Mouse (Mus musculus): ENCODE measurements around the gene 5430419D17Rik. TPM values are rescaled to one million over a fixed set of nuclear protein-coding genes. Genes with fewer than 3 reads are reported as not detected.

Gene 5430419D17Rik
- polyA plus RNA-seq, 1 experiment from 2014 or later = 0.05 TPM

- no peak for ATAC-seq (ENCODE audit: insufficient read depth, low FRiP score)
- no peaks in the 10 kb centered on the region for H3K27me3 ChIP-seq (ENCODE audit: control insufficient read depth, insufficient read depth, low read length)
- no peak overlapping the region for H3K9ac ChIP-seq (ENCODE audit: low read length)
- H3K4me3 ChIP-seq (replicated peaks; ENCODE audit: low read length) = no peak overlapping the region
- no peaks in the 10 kb centered on the region for H3K36me3 ChIP-seq (ENCODE audit: control insufficient read depth, insufficient read depth, low read length)
- no peaks in the 10 kb centered on the region for H3K9me3 ChIP-seq (replicated peaks; ENCODE audit: control insufficient read depth, low read length)
- H3K27ac ChIP-seq (ENCODE audit: low read length) = no peak overlapping the region
- no peak overlapping the region for H3K4me2 ChIP-seq (ENCODE audit: low read depth, low read length)
- no peaks in the 10 kb centered on the region for H3K4me1 ChIP-seq (ENCODE audit: control insufficient read depth, insufficient read depth, low read length)
- WGBS = 63% methylated on average over 4 of the region's 4 CpGs
Observed at GRCm38 (mm10) chr7:131265851-131266250, 91.6 kb downstream of the 5430419D17Rik start.

DNA sequence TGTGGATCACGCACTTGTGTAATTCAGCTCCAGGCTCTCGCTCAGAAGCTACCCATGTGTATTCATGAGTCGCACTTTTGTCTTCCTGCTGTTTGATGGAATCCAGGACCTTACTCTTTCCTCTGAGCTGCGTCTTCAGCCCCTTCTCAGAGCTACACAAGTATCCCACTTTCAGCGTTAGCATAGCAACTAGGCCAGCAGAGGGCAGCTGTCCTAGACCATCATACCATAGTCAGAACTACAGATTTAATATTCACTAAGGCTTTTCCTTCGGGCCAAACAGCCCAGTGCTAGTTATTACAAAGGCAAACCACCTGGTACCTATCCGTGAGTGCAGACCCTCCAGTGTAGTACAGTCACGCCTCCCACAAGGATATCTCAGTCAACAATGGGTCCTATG lies 122.9 kb downstream of the 5430419D17Rik start:
- Histone ChIP-seq H3K27ac (ENCODE audit: low read length) (no peak overlapping the region), H3K4me2 (ENCODE audit: low read depth, low read length) (no peak overlapping the region), H3K4me1 (ENCODE audit: control insufficient read depth, insufficient read depth, low read length) (no peaks in the 10 kb centered on the region), H3K27me3 (ENCODE audit: control insufficient read depth, insufficient read depth, low read length) (no peaks in the 10 kb centered on the region), H3K36me3 (ENCODE audit: control insufficient read depth, insufficient read depth, low read length) (no peaks in the 10 kb centered on the region), H3K9ac (ENCODE audit: low read length) (no peak overlapping the region), H3K9me3 (replicated peaks; ENCODE audit: control insufficient read depth, low read length) (no peaks in the 10 kb centered on the region), H3K4me3 (replicated peaks; ENCODE audit: low read length) (no peak overlapping the region)
- no peak for ATAC-seq (ENCODE audit: insufficient read depth, low FRiP score)
- WGBS = 72% methylated on average over 8 of the region's 8 CpGs

GRCm38 (mm10) chr7:131303340-131303739 lies 129.1 kb downstream of the 5430419D17Rik start:
- no peak overlapping the region for H3K4me3 ChIP-seq (replicated peaks; ENCODE audit: low read length)
- no peaks in the 10 kb centered on the region for H3K27me3 ChIP-seq (ENCODE audit: control insufficient read depth, insufficient read depth, low read length)
- WGBS = 54% methylated on average over 8 of the region's 8 CpGs
- H3K9me3 ChIP-seq (replicated peaks; ENCODE audit: control insufficient read depth, low read length) = no peaks in the 10 kb centered on the region
- H3K27ac ChIP-seq (ENCODE audit: low read length) = no peak overlapping the region
- H3K4me1 ChIP-seq (ENCODE audit: control insufficient read depth, insufficient read depth, low read length) = no peaks in the 10 kb centered on the region
- ATAC-seq (ENCODE audit: insufficient read depth, low FRiP score) = no peak
- no peak overlapping the region for H3K4me2 ChIP-seq (ENCODE audit: low read depth, low read length)
- H3K36me3 ChIP-seq (ENCODE audit: control insufficient read depth, insufficient read depth, low read length) = no peaks in the 10 kb centered on the region
- no peak overlapping the region for H3K9ac ChIP-seq (ENCODE audit: low read length)

DNA sequence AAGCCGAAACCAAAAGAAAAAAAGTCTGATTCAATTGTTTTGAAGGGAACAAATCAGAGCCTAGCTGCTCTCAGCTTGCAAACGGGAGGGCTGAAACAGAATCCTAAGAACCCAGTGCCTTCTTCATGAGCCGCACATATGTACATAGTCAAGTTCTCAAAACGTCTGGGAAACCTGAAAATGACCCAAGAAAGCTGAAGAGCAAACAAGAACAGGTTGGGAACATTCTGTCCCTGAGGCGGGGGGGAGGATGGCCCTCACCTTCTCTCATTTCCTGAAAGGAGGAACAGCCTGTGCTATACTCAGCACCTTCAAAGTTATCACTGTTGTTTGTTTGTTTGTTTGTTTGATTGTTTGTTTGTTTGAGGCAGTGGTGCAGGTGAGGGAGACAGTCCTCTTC lies 132.5 kb downstream of the 5430419D17Rik start:
- no peaks in the 10 kb centered on the region for H3K9me3 ChIP-seq (replicated peaks; ENCODE audit: control insufficient read depth, low read length)

GRCm38 (mm10) chr7:131314493-131314892 lies 140.3 kb downstream of the 5430419D17Rik start:
- ATAC-seq (ENCODE audit: insufficient read depth, low FRiP score) = no peak
- H3K4me3 ChIP-seq (replicated peaks; ENCODE audit: low read length) = no peak overlapping the region
- H3K9ac ChIP-seq (ENCODE audit: low read length) = no peak overlapping the region
- WGBS = 66% methylated on average over 7 of the region's 7 CpGs
- no peaks in the 10 kb centered on the region for H3K9me3 ChIP-seq (replicated peaks; ENCODE audit: control insufficient read depth, low read length)
- no peak overlapping the region for H3K4me2 ChIP-seq (ENCODE audit: low read depth, low read length)
- no peaks in the 10 kb centered on the region for H3K27me3 ChIP-seq (ENCODE audit: control insufficient read depth, insufficient read depth, low read length)
- H3K36me3 ChIP-seq (ENCODE audit: control insufficient read depth, insufficient read depth, low read length) = no peaks in the 10 kb centered on the region
- H3K4me1 ChIP-seq (ENCODE audit: control insufficient read depth, insufficient read depth, low read length) = no peaks in the 10 kb centered on the region
- H3K27ac ChIP-seq (ENCODE audit: low read length) = no peak overlapping the region

More for the DNA sequence above, 132.5 kb downstream of the 5430419D17Rik start:
- H3K4me2 ChIP-seq (ENCODE audit: low read depth, low read length) = no peak overlapping the region
- H3K36me3 ChIP-seq (ENCODE audit: control insufficient read depth, insufficient read depth, low read length) = no peaks in the 10 kb centered on the region
- H3K27me3 ChIP-seq (ENCODE audit: control insufficient read depth, insufficient read depth, low read length) = no peaks in the 10 kb centered on the region
- H3K27ac ChIP-seq (ENCODE audit: low read length) = no peak overlapping the region
- H3K4me1 ChIP-seq (ENCODE audit: control insufficient read depth, insufficient read depth, low read length) = no peaks in the 10 kb centered on the region
- 73% methylated on average over 5 of the region's 5 CpGs for WGBS
- H3K4me3 ChIP-seq (replicated peaks; ENCODE audit: low read length) = no peak overlapping the region
- no peak overlapping the region for H3K9ac ChIP-seq (ENCODE audit: low read length)
- no peak for ATAC-seq (ENCODE audit: insufficient read depth, low FRiP score)

DNA sequence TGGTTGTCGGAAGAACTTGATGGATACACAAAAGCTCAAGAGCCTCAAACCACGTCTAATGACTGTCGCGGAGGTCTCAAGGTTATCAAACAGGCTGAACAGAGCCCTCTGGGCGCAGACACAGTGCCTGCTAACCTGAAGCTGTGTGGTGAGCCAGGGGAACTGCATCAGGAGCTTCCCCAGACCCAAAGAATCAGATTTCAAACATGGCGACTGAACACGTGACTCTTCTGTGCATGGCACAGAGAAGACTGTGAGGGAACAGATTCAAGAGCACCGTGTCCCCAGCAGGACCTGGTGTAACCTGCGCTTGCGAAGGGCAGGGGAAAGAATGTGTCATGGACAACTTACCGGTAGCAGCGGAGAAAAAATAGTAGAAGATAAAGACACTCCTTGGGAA lies 143.4 kb downstream of the 5430419D17Rik start:
- 63% methylated on average over 12 of the region's 12 CpGs for WGBS
- Histone ChIP-seq H3K4me2 (ENCODE audit: low read depth, low read length) (no peak overlapping the region), H3K9ac (ENCODE audit: low read length) (no peak overlapping the region), H3K27me3 (ENCODE audit: control insufficient read depth, insufficient read depth, low read length) (no peaks in the 10 kb centered on the region), H3K36me3 (ENCODE audit: control insufficient read depth, insufficient read depth, low read length) (no peaks in the 10 kb centered on the region), H3K4me1 (ENCODE audit: control insufficient read depth, insufficient read depth, low read length) (no peaks in the 10 kb centered on the region), H3K4me3 (replicated peaks; ENCODE audit: low read length) (no peak overlapping the region), H3K27ac (ENCODE audit: low read length) (no peak overlapping the region), H3K9me3 (replicated peaks; ENCODE audit: control insufficient read depth, low read length) (no peaks in the 10 kb centered on the region)
- no peak for ATAC-seq (ENCODE audit: insufficient read depth, low FRiP score)

GRCm38 (mm10) chr7:131318340-131318739 lies 144.1 kb downstream of the 5430419D17Rik start:
- no peak overlapping the region for H3K4me3 ChIP-seq (replicated peaks; ENCODE audit: low read length)
- 60% methylated on average over 6 of the region's 7 CpGs for WGBS
- ATAC-seq (ENCODE audit: insufficient read depth, low FRiP score) = no peak

GRCm38 (mm10) chr7:131322192-131322591 lies 148.0 kb downstream of the 5430419D17Rik start, which contains the start of gene Cuzd1:
TSS of gene Cuzd1 (minus strand) at chr7:131322292.
- H3K4me2 ChIP-seq (ENCODE audit: low read depth, low read length) = no peak within 1 kb of the TSS
- H3K9ac ChIP-seq (ENCODE audit: low read length) = no peak within 1 kb of the TSS
- H3K36me3 ChIP-seq (ENCODE audit: control insufficient read depth, insufficient read depth, low read length) = no peaks in the 10 kb centered on the region
- WGBS = 77% methylated on average over 2 of the region's 2 CpGs
- no peaks in the 10 kb centered on the region for H3K27me3 ChIP-seq (ENCODE audit: control insufficient read depth, insufficient read depth, low read length)
- H3K4me1 ChIP-seq (ENCODE audit: control insufficient read depth, insufficient read depth, low read length) = no peaks in the 10 kb centered on the region
- ATAC-seq (ENCODE audit: insufficient read depth, low FRiP score) = no peak
- H3K9me3 ChIP-seq (replicated peaks; ENCODE audit: control insufficient read depth, low read length) = no peaks in the 10 kb centered on the region
- H3K27ac ChIP-seq (ENCODE audit: low read length) = no peak within 1 kb of the TSS
- H3K4me3 ChIP-seq (replicated peaks; ENCODE audit: low read length) = no peak within 1 kb of the TSS

More at GRCm38 (mm10) chr7:131318340-131318739, 144.1 kb downstream of the 5430419D17Rik start:
- Histone ChIP-seq H3K4me2 (ENCODE audit: low read depth, low read length) (no peak overlapping the region), H3K9me3 (replicated peaks; ENCODE audit: control insufficient read depth, low read length) (no peaks in the 10 kb centered on the region), H3K36me3 (ENCODE audit: control insufficient read depth, insufficient read depth, low read length) (no peaks in the 10 kb centered on the region), H3K27me3 (ENCODE audit: control insufficient read depth, insufficient read depth, low read length) (no peaks in the 10 kb centered on the region), H3K9ac (ENCODE audit: low read length) (no peak overlapping the region), H3K27ac (ENCODE audit: low read length) (no peak overlapping the region), H3K4me1 (ENCODE audit: control insufficient read depth, insufficient read depth, low read length) (no peaks in the 10 kb centered on the region)

DNA sequence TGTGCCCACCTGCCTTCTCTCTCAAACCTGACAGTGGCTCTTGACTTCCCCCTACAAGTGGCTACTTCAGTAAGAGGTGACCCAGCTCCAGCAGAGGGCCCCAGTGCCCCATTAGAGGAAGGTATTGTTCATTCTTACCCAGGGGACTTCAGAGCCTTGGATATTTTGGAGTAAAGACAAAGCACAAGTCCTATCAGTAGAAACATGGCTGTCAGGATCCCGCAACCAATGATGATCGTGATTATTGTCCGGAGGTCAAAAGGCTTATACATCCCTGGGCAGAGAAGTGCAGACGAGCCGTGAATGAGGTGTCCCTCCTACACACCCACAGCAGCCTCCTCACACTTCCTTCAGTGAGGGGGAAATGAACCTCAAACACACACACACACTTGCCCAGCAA lies 152.9 kb downstream of the 5430419D17Rik start:
- Histone ChIP-seq H3K36me3 (ENCODE audit: control insufficient read depth, insufficient read depth, low read length) (no peaks in the 10 kb centered on the region), H3K27ac (ENCODE audit: low read length) (no peak overlapping the region), H3K4me2 (ENCODE audit: low read depth, low read length) (no peak overlapping the region), H3K4me3 (replicated peaks; ENCODE audit: low read length) (no peak overlapping the region), H3K4me1 (ENCODE audit: control insufficient read depth, insufficient read depth, low read length) (no peaks in the 10 kb centered on the region), H3K9ac (ENCODE audit: low read length) (no peak overlapping the region), H3K27me3 (ENCODE audit: control insufficient read depth, insufficient read depth, low read length) (no peaks in the 10 kb centered on the region), H3K9me3 (replicated peaks; ENCODE audit: control insufficient read depth, low read length) (no peaks in the 10 kb centered on the region)
- WGBS = 81% methylated on average over 5 of the region's 5 CpGs
- no peak for ATAC-seq (ENCODE audit: insufficient read depth, low FRiP score)

DNA sequence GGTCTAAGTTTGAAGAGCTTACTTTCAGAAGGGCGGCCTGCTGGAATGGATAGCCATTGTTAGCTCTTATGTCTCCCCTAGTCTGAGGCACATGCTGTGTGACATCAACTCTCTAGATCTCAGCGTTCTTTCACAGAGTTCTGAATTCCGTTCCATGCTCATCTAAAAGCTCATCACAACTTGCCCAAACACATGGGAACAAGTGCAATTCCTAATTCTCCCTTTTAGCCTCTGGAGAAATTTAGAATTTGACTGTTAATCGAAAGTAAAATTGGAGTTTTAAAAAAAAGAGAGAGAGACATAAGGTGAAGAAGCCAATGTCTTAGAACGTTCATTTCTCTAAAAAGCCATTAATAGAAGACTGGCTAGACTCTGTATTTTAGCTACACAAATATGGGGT lies 155.2 kb downstream of the 5430419D17Rik start, which contains the start of gene Fam24b:
Fam24b (minus strand) TSS at position 101 of the 400 bp plus-strand sequence.
- Histone ChIP-seq H3K4me2 (ENCODE audit: low read depth, low read length) (no peak within 1 kb of the TSS), H3K9ac (ENCODE audit: low read length) (no peak within 1 kb of the TSS), H3K27me3 (ENCODE audit: control insufficient read depth, insufficient read depth, low read length) (no peaks in the 10 kb centered on the region), H3K27ac (ENCODE audit: low read length) (no peak within 1 kb of the TSS), H3K4me1 (ENCODE audit: control insufficient read depth, insufficient read depth, low read length) (no peaks in the 10 kb centered on the region), H3K9me3 (replicated peaks; ENCODE audit: control insufficient read depth, low read length) (no peaks in the 10 kb centered on the region), H3K4me3 (replicated peaks; ENCODE audit: low read length) (no peak within 1 kb of the TSS), H3K36me3 (ENCODE audit: control insufficient read depth, insufficient read depth, low read length) (no peaks in the 10 kb centered on the region)
- WGBS = 91% methylated on average over 5 of the region's 5 CpGs
- ATAC-seq (ENCODE audit: insufficient read depth, low FRiP score) = no peak
